ENCODE assay signal across 10 mouse cellular contexts in genomic region chrX:13294505-13295228, GRCm38 (mm10). TPM values are rescaled to one million over a fixed set of nuclear protein-coding genes. Genes with fewer than 3 reads are reported as not detected.
A peak's percentile ranks its signal among the peaks of the same experiment; 100 is the strongest.
DNase-seq lines count a peak whose midpoint lies in the region; ATAC-seq and TF ChIP-seq lines count a peak whose summit lies in the region.
"Had no signal": no experiment of that assay in that cellular context is flagged by ENCODE, and none has a peak within 500 bp of the region (broad histone marks: within the 10 kb centered on the region; RNA-seq: fewer than 3 reads in every experiment).

No protein-coding gene starts in this region.

- TF ChIP-seq EP300 in ES-Bruce4 (IDR thresholded peaks at IDR 0.05; ENCODE audit: insufficient read depth, low read depth, low read length) = no peak

- peak; percentile 70; the same call in 1 of the 2 replicates for ATAC-seq in limb, embryonic 11.5 days (ENCODE audit: insufficient number of reproducible peaks, low FRiP score, low TSS enrichment, low read depth)
- ATAC-seq in forebrain, embryonic 14.5 days = peak; percentile 64
- ATAC-seq in midbrain, embryonic 13.5 days = peak; percentile 63

- no peak for TF ChIP-seq CTCF in ES-Bruce4 (IDR thresholded peaks at IDR 0.05; ENCODE audit: low read depth, low read length)

- no peaks in the 10 kb centered on the region for H3K9me3 ChIP-seq in limb, embryonic 11.5 days (ENCODE audit: control insufficient read depth, low read length)
- no peaks in the 10 kb centered on the region for H3K9me3 ChIP-seq in limb, embryonic 10.5 days (replicated peaks)
- H3K9me3 ChIP-seq in ES-Bruce4 (replicated peaks; ENCODE audit: control insufficient read depth, insufficient read depth, low read length, poor library complexity, severe bottlenecking) = no peaks in the 10 kb centered on the region
- H3K9me3 ChIP-seq in forebrain, embryonic 14.5 days (replicated peaks; ENCODE audit: control insufficient read depth, low read length) = no peaks in the 10 kb centered on the region
- no peaks in the 10 kb centered on the region for H3K9me3 ChIP-seq in midbrain, embryonic 13.5 days

- H3K36me3 ChIP-seq in limb, embryonic 11.5 days (ENCODE audit: control insufficient read depth, insufficient read depth, low read length) = peaks cover 6% of the 10 kb centered on the region; the same call in 1 of the 2 replicates
- peaks cover 34% of the 10 kb centered on the region for H3K36me3 ChIP-seq in limb, embryonic 10.5 days
- peaks cover 24% of the 10 kb centered on the region for H3K36me3 ChIP-seq in ES-Bruce4 (ENCODE audit: control insufficient read depth, insufficient read depth, low read length, poor library complexity, severe bottlenecking)
- H3K36me3 ChIP-seq in forebrain, embryonic 14.5 days (ENCODE audit: control insufficient read depth, insufficient read depth, low read length) = peaks cover 32% of the 10 kb centered on the region
- peaks cover 26% of the 10 kb centered on the region for H3K36me3 ChIP-seq in midbrain, embryonic 13.5 days

- TF ChIP-seq POLR2A in ES-Bruce4 (IDR thresholded peaks at IDR 0.05; ENCODE audit: insufficient read depth, low read length) = no peak

- H3K27ac ChIP-seq in limb, embryonic 11.5 days (replicated peaks; ENCODE audit: low read depth, low read length) = no peak overlapping the region
- H3K27ac ChIP-seq in limb, embryonic 10.5 days = no peak overlapping the region
- H3K27ac ChIP-seq in ES-Bruce4 (ENCODE audit: insufficient read depth, low read length) = peak overlapping the region; percentile 92; the same call in 1 of the 2 replicates
- no peak overlapping the region for H3K27ac ChIP-seq in forebrain, embryonic 14.5 days (ENCODE audit: low read depth, low read length)
- H3K27ac ChIP-seq in midbrain, embryonic 13.5 days = no peak overlapping the region

- H3K4me1 ChIP-seq in limb, embryonic 11.5 days (ENCODE audit: control insufficient read depth, insufficient read depth, low read length) = no peaks in the 10 kb centered on the region
- no peaks in the 10 kb centered on the region for H3K4me1 ChIP-seq in limb, embryonic 10.5 days
- H3K4me1 ChIP-seq in ES-Bruce4 (ENCODE audit: control insufficient read depth, insufficient read depth, low read length) = no peaks in the 10 kb centered on the region
- H3K4me1 ChIP-seq in forebrain, embryonic 14.5 days (ENCODE audit: control insufficient read depth, insufficient read depth, low read length) = no peaks in the 10 kb centered on the region
- no peaks in the 10 kb centered on the region for H3K4me1 ChIP-seq in midbrain, embryonic 13.5 days (replicated peaks)

- H3K4me3 ChIP-seq in limb, embryonic 11.5 days (ENCODE audit: low read depth, low read length) = no peak overlapping the region
- no peak overlapping the region for H3K4me3 ChIP-seq in limb, embryonic 10.5 days
- no peak overlapping the region for H3K4me3 ChIP-seq in ES-Bruce4 (ENCODE audit: low read depth, low read length)
- H3K4me3 ChIP-seq in forebrain, embryonic 14.5 days (ENCODE audit: low read depth, low read length) = no peak overlapping the region
- H3K4me3 ChIP-seq in midbrain, embryonic 13.5 days (replicated peaks) = no peak overlapping the region

- DNase-seq in limb, embryonic 11.5 days (ENCODE audit: low spot score) = peak; percentile 29
- DNase-seq in limb, embryonic 10.5 days (ENCODE audit: low spot score) = no peak
- no peak for DNase-seq in forebrain, embryonic 14.5 days (ENCODE audit: low spot score)
- DNase-seq in cerebellum, adult 9-10 months = no peak
- DNase-seq in MN1 (ENCODE audit: low spot score) = no peak
- DNase-seq in adrenal gland, adult 8-10 months = no peak
- DNase-seq: cerebellum, postnatal 36 days; right cerebral cortex, postnatal 4 days had no signal

- no peaks in the 10 kb centered on the region for H3K27me3 ChIP-seq in limb, embryonic 11.5 days (ENCODE audit: control insufficient read depth, insufficient read depth, low read length)
- 0 out of 2 replicates have a peak, but pooled peaks cover 5% of the 10 kb centered on the region for H3K27me3 ChIP-seq in limb, embryonic 10.5 days (ENCODE audit: low read depth, poor library complexity, severe bottlenecking)
- H3K27me3 ChIP-seq in ES-Bruce4 (ENCODE audit: control insufficient read depth, insufficient read depth, low read length, poor library complexity, severe bottlenecking) = no peaks in the 10 kb centered on the region
- H3K27me3 ChIP-seq in forebrain, embryonic 14.5 days (replicated peaks; ENCODE audit: control insufficient read depth, insufficient read depth, low read length) = no peaks in the 10 kb centered on the region
- no peaks in the 10 kb centered on the region for H3K27me3 ChIP-seq in midbrain, embryonic 13.5 days

- whole genome bisulfite sequencing in limb, embryonic 11.5 days = 47% methylated on average over 6 of the region's 6 CpGs
- 52% methylated on average over 6 of the region's 6 CpGs for WGBS in limb, embryonic 10.5 days
- 43% methylated on average over 6 of the region's 6 CpGs for WGBS in forebrain, embryonic 14.5 days
- 50% methylated on average over 6 of the region's 6 CpGs for WGBS in midbrain, embryonic 13.5 days

- no peak overlapping the region for H3K4me2 ChIP-seq in limb, embryonic 11.5 days (ENCODE audit: low read depth, severe bottlenecking)
- H3K4me2 ChIP-seq in forebrain, embryonic 14.5 days (ENCODE audit: low read length) = no peak overlapping the region
- no peak overlapping the region for H3K4me2 ChIP-seq in midbrain, embryonic 13.5 days (replicated peaks)

- H3K9ac ChIP-seq in limb, embryonic 11.5 days (ENCODE audit: low read length) = no peak overlapping the region
- no peak overlapping the region for H3K9ac ChIP-seq in ES-Bruce4 (ENCODE audit: low read depth, poor library complexity, severe bottlenecking)
- no peak overlapping the region for H3K9ac ChIP-seq in forebrain, embryonic 14.5 days (ENCODE audit: low read length)
- no peak overlapping the region for H3K9ac ChIP-seq in midbrain, embryonic 13.5 days (replicated peaks)

RNA-seq across cellular contexts. Expression of gene Ddx3x, which starts 13.9 kb away (rescaled TPM):
- 190 and 215 TPM in 2 replicates for polyA plus RNA-seq in limb, embryonic 11.5 days (2014; fragmentation: Nextera tagmentation; extraction: Ambion mirVana)
- 156 and 178 TPM in 2 replicates for polyA plus RNA-seq in limb, embryonic 10.5 days (2016; fragmentation: Nextera tagmentation; extraction: Ambion mirVana)
- polyA plus RNA-seq in ES-Bruce4 (2011; ENCODE audit: insufficient read depth, insufficient read length, low read depth, missing spikeins) = 453 and 486 TPM in 2 replicates
- polyA plus RNA-seq in forebrain, embryonic 14.5 days (2014; fragmentation: Nextera tagmentation; extraction: Ambion mirVana) = 132 TPM in 2 replicates
- 128 and 144 TPM in 2 replicates for polyA plus RNA-seq in midbrain, embryonic 13.5 days (2015; fragmentation: Nextera tagmentation; extraction: Ambion mirVana)
- 100 to 1,000 TPM; 290 to 412 (median 345) TPM for total RNA-seq in adrenal gland, adult 8-10 months (2022)
